In genomic region chr5:144364680-144365357, GRCm38 (mm10) we compare ENCODE assay signal across 31 mouse cellular contexts. TPM values are rescaled to one million over a fixed set of nuclear protein-coding genes. Genes with fewer than 3 reads are reported as not detected.
DNase-seq lines count a peak whose midpoint lies in the region; ATAC-seq and TF ChIP-seq lines count a peak whose summit lies in the region.
"Had no signal": no experiment of that assay in that cellular context is flagged by ENCODE, and none has a peak within 500 bp of the region (broad histone marks: within the 10 kb centered on the region; RNA-seq: fewer than 3 reads in every experiment).

No protein-coding gene starts in this region.

- H3K4me1 ChIP-seq in liver, adult 2 months (ENCODE audit: control insufficient read depth, insufficient read depth, low read length): peaks cover 19% of the 10 kb centered on the region
- no peaks in the 10 kb centered on the region for H3K4me1 ChIP-seq in liver, embryonic 11.5 days (replicated peaks; ENCODE audit: control insufficient read depth, insufficient read depth, low read length)
- no peaks in the 10 kb centered on the region for H3K4me1 ChIP-seq in ES-E14 (ENCODE audit: control insufficient read depth in 2 of 2, insufficient read depth in 2 of 2, low read length in 2 of 2, poor library complexity in 1 of 2)
- H3K4me1 ChIP-seq in intestine, embryonic 16.5 days (ENCODE audit: control insufficient read depth, insufficient read depth, low read length): peaks cover 11% of the 10 kb centered on the region
- H3K4me1 ChIP-seq in stomach, embryonic 15.5 days: no peaks in the 10 kb centered on the region
- no peaks in the 10 kb centered on the region for H3K4me1 ChIP-seq in thymus, adult 2 months (replicated peaks; ENCODE audit: control insufficient read depth, insufficient read depth, low read length)
- H3K4me1 ChIP-seq: embryonic facial prominence, embryonic 10.5 days; embryonic facial prominence, embryonic 13.5 days; forebrain, embryonic 13.5 days had no signal

- peak overlapping the region; percentile 61 for H3K27ac ChIP-seq in liver, adult 2 months (replicated peaks; ENCODE audit: insufficient read depth, low read depth, low read length)
- H3K27ac ChIP-seq in liver, embryonic 11.5 days (ENCODE audit: low read depth, low read length): no peak overlapping the region
- H3K27ac ChIP-seq in ES-E14 (ENCODE audit: insufficient read depth, low read depth, low read length, poor library complexity, severe bottlenecking): no peak overlapping the region
- H3K27ac ChIP-seq in intestine, embryonic 16.5 days (ENCODE audit: low read length): peak overlapping the region; percentile 85
- peak overlapping the region; percentile 40; the same call in 1 of the 2 replicates for H3K27ac ChIP-seq in stomach, embryonic 15.5 days
- H3K27ac ChIP-seq in thymus, adult 2 months (ENCODE audit: control insufficient read depth, insufficient read depth, low read length): no peak overlapping the region
- H3K27ac ChIP-seq: embryonic facial prominence, embryonic 10.5 days; embryonic facial prominence, embryonic 13.5 days; forebrain, embryonic 13.5 days; gastrocnemius, adult 2 months; heart, embryonic 10.5 days; heart, embryonic 13.5 days; hindbrain, embryonic 14.5 days; hindbrain, postnatal 0 days had no signal

- 23% methylated on average over 11 of the region's 11 CpGs for WGBS in liver, adult 2 months
- WGBS in liver, embryonic 11.5 days: 80% methylated on average over 11 of the region's 11 CpGs
- 70% methylated on average over 11 of the region's 11 CpGs for WGBS in intestine, embryonic 16.5 days
- WGBS in stomach, embryonic 15.5 days: 78% methylated on average over 11 of the region's 11 CpGs
- 93% methylated on average over 11 of the region's 11 CpGs for WGBS in thymus, adult 2 months

- H3K27me3 ChIP-seq in liver, adult 2 months (ENCODE audit: control insufficient read depth, insufficient read depth, low read length): no peaks in the 10 kb centered on the region
- no peaks in the 10 kb centered on the region for H3K27me3 ChIP-seq in liver, embryonic 11.5 days (replicated peaks; ENCODE audit: control insufficient read depth, insufficient read depth, low read length)
- no peaks in the 10 kb centered on the region for H3K27me3 ChIP-seq in intestine, embryonic 16.5 days (replicated peaks; ENCODE audit: control insufficient read depth, insufficient read depth, low read length)
- no peaks in the 10 kb centered on the region for H3K27me3 ChIP-seq in stomach, embryonic 15.5 days (replicated peaks)
- no peaks in the 10 kb centered on the region for H3K27me3 ChIP-seq in thymus, adult 2 months (ENCODE audit: control insufficient read depth, insufficient read depth, low read length)
- H3K27me3 ChIP-seq: embryonic facial prominence, embryonic 13.5 days; heart, embryonic 13.5 days had no signal

- no peak overlapping the region for H3K9ac ChIP-seq in liver, adult 2 months (ENCODE audit: low read depth, low read length)
- H3K9ac ChIP-seq in liver, embryonic 11.5 days (ENCODE audit: low read depth, low read length): no peak overlapping the region
- no peak overlapping the region for H3K9ac ChIP-seq in ES-E14 (ENCODE audit: insufficient read depth, low read depth, low read length, poor library complexity, severe bottlenecking)
- H3K9ac ChIP-seq in intestine, embryonic 16.5 days (ENCODE audit: low read depth, low read length): no peak overlapping the region
- H3K9ac ChIP-seq in stomach, embryonic 15.5 days: no peak overlapping the region
- H3K9ac ChIP-seq: embryonic facial prominence, embryonic 13.5 days; forebrain, embryonic 13.5 days; heart, embryonic 13.5 days; hindbrain, embryonic 14.5 days had no signal

- H3K4me2 ChIP-seq in liver, embryonic 11.5 days: no peak overlapping the region
- no peak overlapping the region for H3K4me2 ChIP-seq in intestine, embryonic 16.5 days (ENCODE audit: low read depth, low read length)
- H3K4me2 ChIP-seq in stomach, embryonic 15.5 days: no peak overlapping the region
- H3K4me2 ChIP-seq: embryonic facial prominence, embryonic 13.5 days; forebrain, embryonic 13.5 days; heart, embryonic 13.5 days; hindbrain, embryonic 14.5 days had no signal

- no peak for TF ChIP-seq POLR2A in liver, adult 2 months (IDR thresholded peaks at IDR 0.05; ENCODE audit: extremely low read depth, insufficient read depth, low read length)
- no peak for TF ChIP-seq POLR2A in thymus, adult 2 months (IDR thresholded peaks at IDR 0.05; ENCODE audit: control insufficient read depth, extremely low read depth, insufficient read depth, low read length, poor library complexity)

- ATAC-seq in liver, embryonic 11.5 days (replicated peaks; ENCODE audit: low FRiP score): no peak
- peak; percentile 54 for ATAC-seq in intestine, embryonic 16.5 days
- ATAC-seq in stomach, embryonic 15.5 days (ENCODE audit: insufficient read depth, low FRiP score, low read depth): no peak
- ATAC-seq: forebrain, embryonic 13.5 days; forebrain, embryonic 16.5 days; hindbrain, postnatal 0 days had no signal

- H3K36me3 ChIP-seq in liver, adult 2 months (ENCODE audit: control insufficient read depth, insufficient read depth, low read length): no peaks in the 10 kb centered on the region
- no peaks in the 10 kb centered on the region for H3K36me3 ChIP-seq in liver, embryonic 11.5 days (ENCODE audit: control insufficient read depth, insufficient read depth, low read length)
- H3K36me3 ChIP-seq in ES-E14 (ENCODE audit: control insufficient read depth, insufficient read depth, low read length, poor library complexity, severe bottlenecking): no peaks in the 10 kb centered on the region
- H3K36me3 ChIP-seq in intestine, embryonic 16.5 days (ENCODE audit: control insufficient read depth, insufficient read depth, low read length): no peaks in the 10 kb centered on the region
- no peaks in the 10 kb centered on the region for H3K36me3 ChIP-seq in stomach, embryonic 15.5 days
- H3K36me3 ChIP-seq in thymus, adult 2 months (ENCODE audit: control insufficient read depth, insufficient read depth, low read length): no peaks in the 10 kb centered on the region
- H3K36me3 ChIP-seq: embryonic facial prominence, embryonic 10.5 days; embryonic facial prominence, embryonic 13.5 days; heart, embryonic 10.5 days; heart, embryonic 13.5 days had no signal

- no peak overlapping the region for H3K4me3 ChIP-seq in liver, adult 2 months (ENCODE audit: insufficient read depth, low read depth, low read length)
- no peak overlapping the region for H3K4me3 ChIP-seq in liver, embryonic 11.5 days (ENCODE audit: low read depth, low read length)
- no peak overlapping the region for H3K4me3 ChIP-seq in ES-E14 (ENCODE audit: insufficient read depth in 1 of 2, low read depth in 1 of 2, low read length in 2 of 2, poor library complexity in 1 of 2, severe bottlenecking in 1 of 2)
- H3K4me3 ChIP-seq in intestine, embryonic 16.5 days (ENCODE audit: low read length): no peak overlapping the region
- no peak overlapping the region for H3K4me3 ChIP-seq in stomach, embryonic 15.5 days (replicated peaks)
- H3K4me3 ChIP-seq in thymus, adult 2 months (ENCODE audit: control insufficient read depth, insufficient read depth, low read length): no peak overlapping the region
- H3K4me3 ChIP-seq: embryonic facial prominence, embryonic 10.5 days; embryonic facial prominence, embryonic 13.5 days; erythroblast, embryonic 14.5 days; forebrain, embryonic 13.5 days; gastrocnemius, adult 2 months; heart, embryonic 10.5 days; heart, embryonic 13.5 days had no signal

- in situ Hi-C loops in ES-E14 (cut with MboI; ENCODE audit: low sequenced_read_pairs in 2 of 2, unreplicated experiment in 2 of 2): no loop called here

- H3K79me2 ChIP-seq in liver, adult 2 months (ENCODE audit: control insufficient read depth, insufficient read depth, low read length): no peaks in the 10 kb centered on the region

- DNase-seq in liver, adult 2 months (ENCODE audit: extremely low read depth, low read depth, low spot score): peak; percentile 88
- no peak for DNase-seq in liver, embryonic 11.5 days (ENCODE audit: low spot score)
- no peak for DNase-seq in ES-E14 (ENCODE audit: low read depth, low spot score)
- DNase-seq in ovary, postnatal 36 days (ENCODE audit: low spot score): no peak
- no peak for DNase-seq in adrenal gland, postnatal 14 days
- DNase-seq in thymus, adult 2 months: no peak
- DNase-seq: adrenal gland, adult 2 months; adrenal gland, postnatal 25 days; B cell, adult 2 months; cerebellum, adult 11-12 months; cerebellum, adult 8-10 months; cerebellum, postnatal 10 days; cerebellum, postnatal 36 days; embryo, embryonic 11 days; gastrocnemius, adult 2 months; gastrocnemius, postnatal 14 days; heart, adult 18-20 months; heart, postnatal 14 days; heart, postnatal 4 days had no signal

- H3K9me3 ChIP-seq in liver, embryonic 11.5 days (ENCODE audit: control insufficient read depth, low read length): no peaks in the 10 kb centered on the region
- H3K9me3 ChIP-seq in ES-E14 (ENCODE audit: control insufficient read depth, insufficient read depth, low read depth, low read length): no peaks in the 10 kb centered on the region
- H3K9me3 ChIP-seq in intestine, embryonic 16.5 days (ENCODE audit: control insufficient read depth, low read length): no peaks in the 10 kb centered on the region
- H3K9me3 ChIP-seq in stomach, embryonic 15.5 days: no peaks in the 10 kb centered on the region
- H3K9me3 ChIP-seq: embryonic facial prominence, embryonic 10.5 days; embryonic facial prominence, embryonic 13.5 days; forebrain, embryonic 13.5 days; heart, embryonic 10.5 days; heart, embryonic 13.5 days had no signal

- no peak for TF ChIP-seq CTCF in liver, adult 2 months (IDR thresholded peaks at IDR 0.05; ENCODE audit: low read depth, low read length)
- no peak for TF ChIP-seq CTCF in thymus, adult 2 months (IDR thresholded peaks at IDR 0.05; ENCODE audit: borderline replicate concordance, control insufficient read depth, extremely low read depth, insufficient read depth, low read length, poor library complexity)

TF ChIP-seq in ES-E14, 5 proteins besides CTCF, POLR2A, EP300 and RAD21:
- TF ChIP-seq MAFK (IDR thresholded peaks at IDR 0.05; ENCODE audit: insufficient read depth, low read depth, low read length) (0 out of 2 replicates have a peak, but pooled peaks have one; percentile 40), CHD2 (IDR thresholded peaks at IDR 0.05; ENCODE audit: low read depth, low read length) (no peak)

RNA-seq across cellular contexts. Expression of gene Baiap2l1, which starts 6.9 kb away (rescaled TPM):
- total RNA-seq in liver, adult 2 months (2014; rRNA removed): 7.9 and 11.7 TPM in 2 replicates
- 7.7 and 10.3 TPM in 2 replicates for polyA plus RNA-seq in liver, adult 2 months (2012; rRNA removed)
- polyA plus RNA-seq in liver, embryonic 11.5 days (2014; fragmentation: Nextera tagmentation; extraction: Ambion mirVana): 6.8 and 8.2 TPM in 2 replicates
- total RNA-seq in ES-E14 (2012; rRNA removed): 0.69 and 1.4 TPM in 2 replicates
- 32.0 and 37.2 TPM in 2 replicates for polyA plus RNA-seq in intestine, embryonic 16.5 days (2015; fragmentation: Nextera tagmentation; extraction: Ambion mirVana)
- 20.1 and 22.8 TPM in 2 replicates for polyA plus RNA-seq in stomach, embryonic 15.5 days (2015; fragmentation: Nextera tagmentation; extraction: Ambion mirVana)
- total RNA-seq in adrenal gland, postnatal 14 days (2021): 6.2 and 8.2 TPM in 2 replicates
- 1.8 and 2.2 TPM in 2 replicates for polyA plus RNA-seq in thymus, adult 2 months (2012; rRNA removed)
- total RNA-seq: MEL had no signal
- polyA plus RNA-seq: erythroblast, embryonic 14.5 days had no signal

Comparison
In these comparisons a context has a peak if more than half of its experiments do, and no peak if none do; other contexts are left out.
1. H3K27ac ChIP-seq: peak in liver, adult 2 months (single experiment), intestine, embryonic 16.5 days (single experiment) and stomach, embryonic 15.5 days (single experiment); none in liver, embryonic 11.5 days (single experiment), ES-E14 (single experiment) and thymus, adult 2 months (single experiment).